Mouse (Mus musculus): Measurements from ENCODE around the gene Hpse. TPM values are rescaled to one million over a fixed set of nuclear protein-coding genes. Genes with fewer than 3 reads are reported as not detected.
A peak's percentile ranks its signal among the peaks of the same experiment; 100 is the strongest.

Hpse gene
- polyA plus RNA-seq, 1 experiment from 2014 or later, result 1.2 TPM

DNA sequence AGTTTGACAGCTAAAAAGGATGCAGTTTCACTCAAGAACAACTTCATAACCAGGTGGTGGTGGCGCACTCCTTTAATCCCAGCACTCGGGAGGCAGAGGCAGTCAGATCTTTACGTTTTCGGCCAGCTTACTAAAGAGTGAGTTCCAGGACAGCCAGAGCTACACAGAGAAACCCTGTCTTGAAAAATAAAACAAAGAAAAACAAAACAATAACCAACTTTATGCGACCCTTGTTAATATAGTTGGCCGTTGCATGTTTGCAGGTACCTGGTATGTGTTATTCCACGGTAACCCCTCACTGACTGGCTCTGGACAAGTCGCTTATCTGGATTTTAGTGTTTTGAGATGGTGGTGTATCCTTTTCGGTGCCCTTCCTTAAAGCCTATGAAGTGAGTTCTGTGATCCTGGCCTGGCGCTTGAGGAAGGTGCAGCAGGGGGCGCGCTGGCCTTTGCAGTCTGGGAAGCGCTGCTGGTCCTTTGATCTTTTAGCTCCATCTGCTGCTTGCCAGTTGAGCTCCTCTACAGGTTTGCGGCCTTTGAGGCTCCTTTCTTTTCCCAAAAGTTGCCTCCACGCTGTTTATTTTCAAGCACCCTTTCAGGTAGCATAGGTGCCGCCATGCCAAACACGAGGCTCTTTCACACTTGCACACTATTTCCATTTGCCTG lies 44.7 kb downstream of the Hpse start, which contains the start of gene Coq2:
Gene Coq2, minus strand, starts transcription at position 430 of the 666 bp plus-strand sequence.
- 8% methylated on average over 17 of the region's 17 CpGs for WGBS
- peak; percentile 75; the same call in 1 of the 2 replicates for ATAC-seq (replicated peaks; ENCODE audit: extremely low read depth, insufficient read depth, low FRiP score)
- H3K4me3 ChIP-seq (ENCODE audit: low read length), result peak within 1 kb of the TSS; percentile 64

DNA sequence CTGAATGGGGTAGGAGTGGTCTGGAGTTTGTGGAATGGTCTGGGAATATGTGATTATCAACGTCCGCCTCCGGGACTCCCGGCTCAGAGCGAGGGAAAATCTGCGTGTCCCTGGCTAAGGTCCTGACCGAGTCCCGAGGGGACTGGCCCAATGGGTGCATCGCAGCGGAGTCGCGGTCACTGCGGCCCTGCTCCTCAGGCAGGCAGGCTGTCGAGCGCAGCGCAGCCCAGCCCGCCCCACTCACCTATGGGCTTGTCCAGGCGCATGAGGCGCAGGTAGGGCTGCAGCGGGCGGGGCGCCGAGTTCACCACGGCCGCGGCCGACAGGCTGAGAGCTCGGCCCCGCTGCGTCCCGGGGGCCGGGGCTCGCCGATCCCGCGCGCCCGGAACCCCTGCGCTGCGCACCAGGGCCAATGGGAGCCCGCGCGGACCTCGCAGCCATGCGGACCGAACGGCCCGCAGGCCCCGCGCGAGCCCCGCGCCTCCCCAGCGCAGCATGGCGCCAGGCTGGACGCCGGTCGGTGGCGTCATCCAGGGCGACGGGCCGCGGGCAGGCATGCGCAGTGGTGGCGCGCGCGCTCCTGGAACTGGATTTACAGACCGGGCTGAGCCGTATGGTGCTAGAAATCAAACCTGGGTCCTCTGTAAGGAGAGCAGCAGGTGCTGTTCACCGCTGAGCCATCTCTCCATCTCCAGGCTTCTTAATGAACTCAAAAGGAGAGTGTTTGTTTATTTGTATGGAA lies 45.6 kb downstream of the Hpse start:
- peak; percentile 92 for ATAC-seq (replicated peaks; ENCODE audit: extremely low read depth, insufficient read depth, low FRiP score)
- Histone ChIP-seq H3K9ac (ENCODE audit: low read length) (peak overlapping the region; percentile 93), H3K4me2 (ENCODE audit: low read depth, low read length) (peak overlapping the region; percentile 72), H3K36me3 (ENCODE audit: control insufficient read depth, insufficient read depth) (peaks cover 2% of the 10 kb centered on the region; the same call in 1 of the 2 replicates), H3K27me3 (ENCODE audit: control insufficient read depth, insufficient read depth, low read length) (no peaks in the 10 kb centered on the region), H3K9me3 (replicated peaks; ENCODE audit: control insufficient read depth, low read length) (no peaks in the 10 kb centered on the region), H3K4me3 (ENCODE audit: low read length) (peak overlapping the region; percentile 64), H3K27ac (ENCODE audit: low read length) (peak overlapping the region; percentile 63), H3K4me1 (ENCODE audit: control insufficient read depth, insufficient read depth, low read length) (peaks cover 17% of the 10 kb centered on the region)
- under 1% methylated on average over 71 of the region's 71 CpGs for WGBS

More for the DNA sequence above, 44.7 kb downstream of the Hpse start, which contains the start of gene Coq2:
- Histone ChIP-seq H3K4me2 (ENCODE audit: low read depth, low read length) (peak within 1 kb of the TSS; percentile 72), H3K27me3 (ENCODE audit: control insufficient read depth, insufficient read depth, low read length) (no peaks in the 10 kb centered on the region), H3K9me3 (replicated peaks; ENCODE audit: control insufficient read depth, low read length) (no peaks in the 10 kb centered on the region), H3K27ac (ENCODE audit: low read length) (peak within 1 kb of the TSS; percentile 63), H3K9ac (ENCODE audit: low read length) (peak within 1 kb of the TSS; percentile 93), H3K36me3 (ENCODE audit: control insufficient read depth, insufficient read depth) (peaks cover 2% of the 10 kb centered on the region; the same call in 1 of the 2 replicates), H3K4me1 (ENCODE audit: control insufficient read depth, insufficient read depth, low read length) (peaks cover 17% of the 10 kb centered on the region)

DNA sequence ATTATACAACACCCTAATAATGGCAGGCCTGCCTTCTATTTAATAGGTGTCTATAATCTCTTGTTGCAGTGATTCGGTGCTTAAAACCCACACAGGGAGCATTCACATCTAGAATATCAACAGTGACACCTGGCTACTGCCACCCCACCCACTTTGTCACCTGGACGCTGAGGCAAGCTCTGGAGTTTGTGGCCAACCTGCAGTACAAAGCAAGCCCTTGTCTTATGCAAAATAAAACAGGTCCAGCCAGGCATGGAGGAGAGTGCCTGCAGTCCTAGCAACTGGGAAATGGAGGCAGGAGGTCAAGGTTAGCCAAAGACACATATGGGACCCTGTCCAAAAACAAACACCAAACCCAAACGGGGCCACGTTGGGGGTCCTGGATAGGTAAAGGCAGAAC lies 47.1 kb downstream of the Hpse start:
- no peak overlapping the region for H3K27ac ChIP-seq (ENCODE audit: low read length)
- H3K36me3 ChIP-seq (ENCODE audit: control insufficient read depth, insufficient read depth), result peaks cover 2% of the 10 kb centered on the region; the same call in 1 of the 2 replicates
- H3K4me2 ChIP-seq (ENCODE audit: low read depth, low read length), result no peak overlapping the region
- no peak overlapping the region for H3K9ac ChIP-seq (ENCODE audit: low read length)
- H3K4me3 ChIP-seq (ENCODE audit: low read length), result no peak overlapping the region
- H3K27me3 ChIP-seq (ENCODE audit: control insufficient read depth, insufficient read depth, low read length), result no peaks in the 10 kb centered on the region
- no peaks in the 10 kb centered on the region for H3K9me3 ChIP-seq (replicated peaks; ENCODE audit: control insufficient read depth, low read length)
- H3K4me1 ChIP-seq (ENCODE audit: control insufficient read depth, insufficient read depth, low read length), result peaks cover 17% of the 10 kb centered on the region
- no peak for ATAC-seq (replicated peaks; ENCODE audit: extremely low read depth, insufficient read depth, low FRiP score)
- 80% methylated on average over 4 of the region's 4 CpGs for WGBS

DNA sequence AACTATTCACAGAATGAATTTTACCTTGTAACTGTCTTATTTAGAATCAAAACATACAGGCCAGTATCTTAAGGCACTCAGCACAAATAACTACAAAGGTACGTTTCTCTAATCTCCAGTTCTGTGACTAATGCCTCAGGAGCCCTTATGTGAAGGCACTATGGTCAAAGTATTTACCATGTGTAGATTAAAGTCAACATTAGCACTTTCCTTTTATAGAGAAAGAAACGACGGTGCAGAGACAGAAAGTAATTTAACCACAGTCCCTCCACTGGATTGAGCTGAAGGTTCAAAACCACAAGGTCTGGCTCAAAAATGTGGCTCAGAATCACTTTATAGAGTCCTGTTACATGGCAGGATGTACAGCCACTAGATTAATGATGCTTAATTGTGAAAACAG lies 47.6 kb downstream of the Hpse start:
- Histone ChIP-seq H3K4me3 (ENCODE audit: low read length) (no peak overlapping the region), H3K4me2 (ENCODE audit: low read depth, low read length) (no peak overlapping the region), H3K9me3 (replicated peaks; ENCODE audit: control insufficient read depth, low read length) (no peaks in the 10 kb centered on the region), H3K9ac (ENCODE audit: low read length) (no peak overlapping the region), H3K27me3 (ENCODE audit: control insufficient read depth, insufficient read depth, low read length) (no peaks in the 10 kb centered on the region), H3K4me1 (ENCODE audit: control insufficient read depth, insufficient read depth, low read length) (peaks cover 17% of the 10 kb centered on the region), H3K27ac (ENCODE audit: low read length) (no peak overlapping the region), H3K36me3 (ENCODE audit: control insufficient read depth, insufficient read depth) (peaks cover 2% of the 10 kb centered on the region; the same call in 1 of the 2 replicates)
- WGBS, result 70% methylated on average over 3 of the region's 3 CpGs
- no peak for ATAC-seq (replicated peaks; ENCODE audit: extremely low read depth, insufficient read depth, low FRiP score)

GRCm38 (mm10) chr5:100671398-100671797 lies 48.1 kb downstream of the Hpse start:
- Histone ChIP-seq H3K4me3 (ENCODE audit: low read length) (no peak overlapping the region), H3K4me2 (ENCODE audit: low read depth, low read length) (no peak overlapping the region), H3K27me3 (ENCODE audit: control insufficient read depth, insufficient read depth, low read length) (no peaks in the 10 kb centered on the region), H3K4me1 (ENCODE audit: control insufficient read depth, insufficient read depth, low read length) (peaks cover 17% of the 10 kb centered on the region), H3K9me3 (replicated peaks; ENCODE audit: control insufficient read depth, low read length) (no peaks in the 10 kb centered on the region), H3K36me3 (ENCODE audit: control insufficient read depth, insufficient read depth) (peaks cover 4% of the 10 kb centered on the region; the same call in 1 of the 2 replicates), H3K9ac (ENCODE audit: low read length) (no peak overlapping the region), H3K27ac (ENCODE audit: low read length) (no peak overlapping the region)
- ATAC-seq (replicated peaks; ENCODE audit: extremely low read depth, insufficient read depth, low FRiP score), result no peak
- WGBS, result 25% methylated on average over 5 of the region's 5 CpGs

DNA sequence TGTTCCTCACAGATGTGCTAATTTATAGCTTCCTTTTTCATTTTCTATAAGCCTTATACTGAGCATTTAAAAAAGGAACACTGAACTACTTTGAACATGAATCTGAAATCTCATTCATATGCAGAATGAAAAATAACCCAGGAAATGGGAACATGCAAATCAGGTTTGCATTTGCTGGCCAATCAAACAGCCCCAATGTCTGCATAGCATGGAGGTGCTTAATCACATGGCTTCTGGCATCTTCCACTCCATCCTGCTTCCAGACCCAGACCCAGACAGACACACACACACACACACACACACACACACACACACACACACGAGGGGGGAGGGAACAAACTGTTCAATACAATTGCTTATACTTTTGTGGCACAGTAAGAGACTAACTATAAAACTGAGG lies 52.6 kb downstream of the Hpse start:
- 0 out of 2 replicates have a peak, but pooled peaks cover under 1% of the 10 kb centered on the region for H3K4me1 ChIP-seq (ENCODE audit: control insufficient read depth, insufficient read depth, low read length)
- no peaks in the 10 kb centered on the region for H3K27me3 ChIP-seq (ENCODE audit: control insufficient read depth, insufficient read depth, low read length)
- no peak overlapping the region for H3K9ac ChIP-seq (ENCODE audit: low read length)
- no peak overlapping the region for H3K27ac ChIP-seq (ENCODE audit: low read length)
- H3K4me3 ChIP-seq (ENCODE audit: low read length), result no peak overlapping the region
- no peaks in the 10 kb centered on the region for H3K9me3 ChIP-seq (replicated peaks; ENCODE audit: control insufficient read depth, low read length)
- H3K4me2 ChIP-seq (ENCODE audit: low read depth, low read length), result no peak overlapping the region
- no peak for ATAC-seq (replicated peaks; ENCODE audit: extremely low read depth, insufficient read depth, low FRiP score)
- peaks cover 16% of the 10 kb centered on the region for H3K36me3 ChIP-seq (ENCODE audit: control insufficient read depth, insufficient read depth)
- WGBS, result 78% methylated on average over 1 of the region's 1 CpGs

DNA sequence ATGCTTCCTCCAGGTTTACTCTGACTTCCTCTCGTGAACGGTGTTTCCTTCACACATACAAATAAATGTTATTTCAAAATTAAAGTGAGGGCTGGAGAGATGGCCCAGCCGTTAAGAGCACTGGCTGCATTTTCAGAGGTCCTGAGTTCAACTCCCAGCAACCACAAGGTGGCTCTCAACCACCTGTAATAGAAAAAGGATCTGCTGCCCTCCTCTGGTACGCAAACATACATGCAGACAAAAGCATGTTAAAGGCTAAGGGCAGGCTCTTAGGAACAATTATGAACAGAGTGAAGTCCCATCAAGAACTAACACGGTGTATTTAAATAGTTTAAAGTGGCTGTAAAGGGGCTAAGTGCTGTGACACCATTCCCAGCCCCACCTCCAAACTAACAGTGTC lies 55.7 kb downstream of the Hpse start:
- H3K27me3 ChIP-seq (ENCODE audit: control insufficient read depth, insufficient read depth, low read length), result no peaks in the 10 kb centered on the region
- H3K4me3 ChIP-seq (ENCODE audit: low read length), result no peak overlapping the region
- 45% methylated on average over 5 of the region's 5 CpGs for WGBS
- H3K36me3 ChIP-seq (ENCODE audit: control insufficient read depth, insufficient read depth), result peaks cover 22% of the 10 kb centered on the region
- ATAC-seq (replicated peaks; ENCODE audit: extremely low read depth, insufficient read depth, low FRiP score), result no peak
- H3K9ac ChIP-seq (ENCODE audit: low read length), result no peak overlapping the region
- no peaks in the 10 kb centered on the region for H3K9me3 ChIP-seq (replicated peaks; ENCODE audit: control insufficient read depth, low read length)
- H3K4me1 ChIP-seq (ENCODE audit: control insufficient read depth, insufficient read depth, low read length), result no peaks in the 10 kb centered on the region
- H3K4me2 ChIP-seq (ENCODE audit: low read depth, low read length), result no peak overlapping the region
- no peak overlapping the region for H3K27ac ChIP-seq (ENCODE audit: low read length)

DNA sequence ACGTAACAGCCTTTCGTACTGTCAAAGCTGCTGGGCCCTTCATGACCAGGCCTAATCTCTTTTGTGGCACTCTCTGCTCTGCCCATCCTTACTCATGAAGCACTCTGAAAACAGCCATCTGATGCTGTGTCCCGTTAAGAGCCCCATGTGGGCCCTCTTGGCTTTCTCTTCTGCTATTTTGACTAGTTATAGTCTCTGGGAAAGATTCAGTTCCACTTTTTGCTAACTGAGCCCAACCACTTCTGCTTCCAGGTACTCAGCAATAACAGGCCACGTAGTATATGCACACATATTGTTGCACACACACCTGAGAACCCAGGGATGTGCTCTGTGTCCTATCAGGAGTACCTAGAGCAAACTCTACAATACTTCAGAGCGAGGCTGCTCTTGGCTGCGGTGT lies 56.5 kb downstream of the Hpse start:
- no peak overlapping the region for H3K9ac ChIP-seq (ENCODE audit: low read length)
- H3K9me3 ChIP-seq (replicated peaks; ENCODE audit: control insufficient read depth, low read length), result no peaks in the 10 kb centered on the region
- H3K27me3 ChIP-seq (ENCODE audit: control insufficient read depth, insufficient read depth, low read length), result no peaks in the 10 kb centered on the region
- WGBS, result 87% methylated on average over 6 of the region's 6 CpGs
- H3K4me2 ChIP-seq (ENCODE audit: low read depth, low read length), result no peak overlapping the region
- H3K27ac ChIP-seq (ENCODE audit: low read length), result no peak overlapping the region
- peaks cover 25% of the 10 kb centered on the region for H3K36me3 ChIP-seq (ENCODE audit: control insufficient read depth, insufficient read depth)
- ATAC-seq (replicated peaks; ENCODE audit: extremely low read depth, insufficient read depth, low FRiP score), result no peak
- H3K4me1 ChIP-seq (ENCODE audit: control insufficient read depth, insufficient read depth, low read length), result no peaks in the 10 kb centered on the region
- no peak overlapping the region for H3K4me3 ChIP-seq (ENCODE audit: low read length)

- no peak overlapping the region for H3K4me3 ChIP-seq (ENCODE audit: low read length)
- H3K36me3 ChIP-seq (ENCODE audit: control insufficient read depth, insufficient read depth), result peaks cover 41% of the 10 kb centered on the region
- no peak overlapping the region for H3K4me2 ChIP-seq (ENCODE audit: low read depth, low read length)
- no peak for ATAC-seq (replicated peaks; ENCODE audit: extremely low read depth, insufficient read depth, low FRiP score)
- H3K27me3 ChIP-seq (ENCODE audit: control insufficient read depth, insufficient read depth, low read length), result no peaks in the 10 kb centered on the region
- H3K9me3 ChIP-seq (replicated peaks; ENCODE audit: control insufficient read depth, low read length), result no peaks in the 10 kb centered on the region
- no peak overlapping the region for H3K9ac ChIP-seq (ENCODE audit: low read length)
- no peaks in the 10 kb centered on the region for H3K4me1 ChIP-seq (ENCODE audit: control insufficient read depth, insufficient read depth, low read length)
- 70% methylated on average over 6 of the region's 6 CpGs for WGBS
- H3K27ac ChIP-seq (ENCODE audit: low read length), result no peak overlapping the region
Measured at GRCm38 (mm10) chr5:100658460-100658859, 61.1 kb downstream of the Hpse start.
